Mouse (Mus musculus) stomach, adult 2 months (tissue): Measurements from ENCODE around the gene Ugt2b35. TPM values are rescaled to one million over a fixed set of nuclear protein-coding genes. Genes with fewer than 3 reads are reported as not detected.

Experiments
- polyA plus RNA-seq: library from polyadenylated mRNA; depleted of rRNA; stranded (reverse); fragments of >200 nt; gene quantifications from 2 replicates; pipeline ENCODE4 v1.2.3, GENCODE M21; 2012; rRNA removed

Gene Ugt2b35
- polyA plus RNA-seq, result 0.13 and 0.42 TPM in 2 replicates

GRCm38 (mm10) chr5:87000395-87001073, at the start of gene Ugt2b35:
Gene Ugt2b35 (plus strand): TSS chr5:87000860.

Other genes with a start within 250 kb of the Ugt2b35 start
- gene Ythdc1, start 196.6 kb upstream of the Ugt2b35 start, polyA plus RNA-seq, result 1.2 and 2.3 TPM in 2 replicates
- 4.3 and 9.5 TPM in 2 replicates for gene Ugt2b34, start 93.9 kb upstream of the Ugt2b35 start, polyA plus RNA-seq
- not detected in 2 replicates for gene Ugt2b1, start 74.3 kb upstream of the Ugt2b35 start, polyA plus RNA-seq
- gene Ugt2b36, start 91.7 kb downstream of the Ugt2b35 start, polyA plus RNA-seq, result not detected in 2 replicates
- not detected in 2 replicates for gene Ugt2b5, start 139.5 kb downstream of the Ugt2b35 start, polyA plus RNA-seq